Mouse (Mus musculus): ENCODE measurements around the gene Tie1. TPM values are rescaled to one million over a fixed set of nuclear protein-coding genes. Genes with fewer than 3 reads are reported as not detected.
A peak's percentile ranks its signal among the peaks of the same experiment; 100 is the strongest.

Tie1 gene
- polyA plus RNA-seq, 1 experiment: 11.7 TPM

GRCm38 (mm10) chr4:118464956-118465355 lies 24.9 kb downstream of the Tie1 start:
- H3K4me1 ChIP-seq (replicated peaks; ENCODE audit: control insufficient read depth, insufficient read depth, low read length): no peaks in the 10 kb centered on the region
- 94% methylated on average over 3 of the region's 3 CpGs for WGBS

GRCm38 (mm10) chr4:118457345-118457975 lies 32.4 kb downstream of the Tie1 start, which contains the start of gene Mpl:
Mpl (minus strand) TSS chr4:118457513.
- no peaks in the 10 kb centered on the region for H3K4me1 ChIP-seq (replicated peaks; ENCODE audit: control insufficient read depth, insufficient read depth, low read length)
- WGBS: 39% methylated on average over 9 of the region's 9 CpGs
- no peaks in the 10 kb centered on the region for H3K27me3 ChIP-seq (ENCODE audit: control insufficient read depth, insufficient read depth, low read length)
- H3K27ac ChIP-seq (ENCODE audit: control insufficient read depth, insufficient read depth, low read length): no peak within 1 kb of the TSS
- DNase-seq: no peak
- no peak for TF ChIP-seq CTCF (IDR thresholded peaks at IDR 0.05; ENCODE audit: borderline replicate concordance, control insufficient read depth, extremely low read depth, insufficient read depth, low read length, poor library complexity)
- no peak for TF ChIP-seq POLR2A (IDR thresholded peaks at IDR 0.05; ENCODE audit: control insufficient read depth, extremely low read depth, insufficient read depth, low read length, poor library complexity)
- H3K4me3 ChIP-seq (ENCODE audit: control insufficient read depth, insufficient read depth, low read length): no peak within 1 kb of the TSS
- H3K36me3 ChIP-seq (ENCODE audit: control insufficient read depth, insufficient read depth, low read length): no peaks in the 10 kb centered on the region

More at GRCm38 (mm10) chr4:118464956-118465355, 24.9 kb downstream of the Tie1 start:
- TF ChIP-seq POLR2A (IDR thresholded peaks at IDR 0.05; ENCODE audit: control insufficient read depth, extremely low read depth, insufficient read depth, low read length, poor library complexity): no peak
- no peak for TF ChIP-seq CTCF (IDR thresholded peaks at IDR 0.05; ENCODE audit: borderline replicate concordance, control insufficient read depth, extremely low read depth, insufficient read depth, low read length, poor library complexity)
- no peaks in the 10 kb centered on the region for H3K27me3 ChIP-seq (ENCODE audit: control insufficient read depth, insufficient read depth, low read length)
- no peaks in the 10 kb centered on the region for H3K36me3 ChIP-seq (ENCODE audit: control insufficient read depth, insufficient read depth, low read length)
- DNase-seq: no peak
- no peak overlapping the region for H3K4me3 ChIP-seq (ENCODE audit: control insufficient read depth, insufficient read depth, low read length)
- no peak overlapping the region for H3K27ac ChIP-seq (ENCODE audit: control insufficient read depth, insufficient read depth, low read length)

- TF ChIP-seq CTCF (IDR thresholded peaks at IDR 0.05; ENCODE audit: borderline replicate concordance, control insufficient read depth, extremely low read depth, insufficient read depth, low read length, poor library complexity) (no peak), POLR2A (IDR thresholded peaks at IDR 0.05; ENCODE audit: control insufficient read depth, extremely low read depth, insufficient read depth, low read length, poor library complexity) (no peak)
- Histone ChIP-seq H3K4me3 (ENCODE audit: control insufficient read depth, insufficient read depth, low read length) (no peak overlapping the region), H3K27me3 (ENCODE audit: control insufficient read depth, insufficient read depth, low read length) (no peaks in the 10 kb centered on the region), H3K4me1 (replicated peaks; ENCODE audit: control insufficient read depth, insufficient read depth, low read length) (no peaks in the 10 kb centered on the region), H3K36me3 (ENCODE audit: control insufficient read depth, insufficient read depth, low read length) (no peaks in the 10 kb centered on the region), H3K27ac (ENCODE audit: control insufficient read depth, insufficient read depth, low read length) (no peak overlapping the region)
- no peak for DNase-seq
- 90% methylated on average over 24 of the region's 24 CpGs for WGBS
Measured at GRCm38 (mm10) chr4:118446415-118447153, 43.3 kb downstream of the Tie1 start.

- Histone ChIP-seq H3K27me3 (ENCODE audit: control insufficient read depth, insufficient read depth, low read length) (no peaks in the 10 kb centered on the region), H3K4me1 (replicated peaks; ENCODE audit: control insufficient read depth, insufficient read depth, low read length) (no peaks in the 10 kb centered on the region), H3K36me3 (ENCODE audit: control insufficient read depth, insufficient read depth, low read length) (no peaks in the 10 kb centered on the region), H3K27ac (ENCODE audit: control insufficient read depth, insufficient read depth, low read length) (no peak overlapping the region), H3K4me3 (ENCODE audit: control insufficient read depth, insufficient read depth, low read length) (no peak overlapping the region)
- no peak for DNase-seq
- WGBS: 84% methylated on average over 18 of the region's 18 CpGs
- TF ChIP-seq CTCF (IDR thresholded peaks at IDR 0.05; ENCODE audit: borderline replicate concordance, control insufficient read depth, extremely low read depth, insufficient read depth, low read length, poor library complexity) (no peak), POLR2A (IDR thresholded peaks at IDR 0.05; ENCODE audit: control insufficient read depth, extremely low read depth, insufficient read depth, low read length, poor library complexity) (no peak)
Measured at GRCm38 (mm10) chr4:118445781-118446414, 44.0 kb downstream of the Tie1 start.

- DNase-seq: no peak
- Histone ChIP-seq H3K4me3 (ENCODE audit: control insufficient read depth, insufficient read depth, low read length) (no peak overlapping the region), H3K36me3 (ENCODE audit: control insufficient read depth, insufficient read depth, low read length) (no peaks in the 10 kb centered on the region), H3K27me3 (ENCODE audit: control insufficient read depth, insufficient read depth, low read length) (no peaks in the 10 kb centered on the region), H3K4me1 (replicated peaks; ENCODE audit: control insufficient read depth, insufficient read depth, low read length) (no peaks in the 10 kb centered on the region), H3K27ac (ENCODE audit: control insufficient read depth, insufficient read depth, low read length) (no peak overlapping the region)
- TF ChIP-seq CTCF (IDR thresholded peaks at IDR 0.05; ENCODE audit: borderline replicate concordance, control insufficient read depth, extremely low read depth, insufficient read depth, low read length, poor library complexity) (no peak), POLR2A (IDR thresholded peaks at IDR 0.05; ENCODE audit: control insufficient read depth, extremely low read depth, insufficient read depth, low read length, poor library complexity) (no peak)
- 94% methylated on average over 10 of the region's 10 CpGs for WGBS
Measured at GRCm38 (mm10) chr4:118445088-118445487, 44.8 kb downstream of the Tie1 start.

- peak overlapping the region; percentile 86 for H3K4me3 ChIP-seq (ENCODE audit: control insufficient read depth, insufficient read depth, low read length)
- peaks cover 7% of the 10 kb centered on the region for H3K36me3 ChIP-seq (ENCODE audit: control insufficient read depth, insufficient read depth, low read length)
- peak; percentile 54 for DNase-seq
- 22% methylated on average over 12 of the region's 12 CpGs for WGBS
- peak overlapping the region; percentile 79 for H3K27ac ChIP-seq (ENCODE audit: control insufficient read depth, insufficient read depth, low read length)
- H3K4me1 ChIP-seq (replicated peaks; ENCODE audit: control insufficient read depth, insufficient read depth, low read length): peaks cover 22% of the 10 kb centered on the region
- no peak for TF ChIP-seq CTCF (IDR thresholded peaks at IDR 0.05; ENCODE audit: borderline replicate concordance, control insufficient read depth, extremely low read depth, insufficient read depth, low read length, poor library complexity)
- H3K27me3 ChIP-seq (ENCODE audit: control insufficient read depth, insufficient read depth, low read length): no peaks in the 10 kb centered on the region
Measured at GRCm38 (mm10) chr4:118437829-118438253, 52.0 kb downstream of the Tie1 start.

Measured in thymus, adult 2 months (tissue).